Mouse (Mus musculus) left cerebral cortex, adult 11 months (tissue): ENCODE measurements at regions not wholly inside any gene's neighbourhood (a gene's known extent, or its start where the extent isn't known, plus 50 kb on each side); places are given as distances from the start of the nearest gene placed in this dataset.
A peak's percentile ranks its signal among the peaks of the same experiment; 100 is the strongest.

ENCODE experiments used
- DNase-seq: peaks from one replicate; pipeline ENCODE4 v3.0.0; 2022; ENCODE audit warnings: low spot score

DNA sequence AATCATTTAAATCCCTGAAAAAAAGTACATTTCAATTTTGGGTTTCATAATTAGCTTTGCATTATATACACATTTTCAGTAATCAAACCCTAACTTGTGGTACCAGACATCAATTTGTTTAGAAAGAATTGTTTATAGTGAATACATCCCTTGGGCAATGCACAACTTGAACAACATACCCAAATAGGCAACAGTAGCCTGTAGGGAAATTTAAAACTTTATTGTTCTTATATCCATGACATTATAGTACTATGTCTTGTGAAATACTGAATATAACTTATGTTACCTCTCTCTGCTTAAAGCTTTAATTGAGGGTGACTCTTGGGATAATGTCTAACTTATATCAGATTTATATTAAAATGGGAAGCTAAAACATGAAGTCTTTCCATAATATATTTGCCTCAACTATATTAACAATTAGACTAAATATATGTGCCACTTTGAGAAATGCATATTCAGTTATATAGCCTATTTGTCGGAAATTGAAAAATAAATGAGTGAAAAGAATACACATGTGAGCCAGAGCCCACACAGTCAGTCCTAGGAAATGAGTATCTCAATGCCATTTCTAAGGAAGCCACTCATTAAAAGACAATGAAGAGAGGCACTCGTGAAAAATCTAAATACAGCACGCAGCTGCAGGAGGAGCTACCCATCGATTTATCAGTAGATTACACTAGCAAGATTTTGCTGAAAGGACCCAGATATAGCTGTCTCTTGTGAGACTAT lies 458.1 kb upstream of the Slitrk6 start:
- DNase-seq, result no peak

DNA sequence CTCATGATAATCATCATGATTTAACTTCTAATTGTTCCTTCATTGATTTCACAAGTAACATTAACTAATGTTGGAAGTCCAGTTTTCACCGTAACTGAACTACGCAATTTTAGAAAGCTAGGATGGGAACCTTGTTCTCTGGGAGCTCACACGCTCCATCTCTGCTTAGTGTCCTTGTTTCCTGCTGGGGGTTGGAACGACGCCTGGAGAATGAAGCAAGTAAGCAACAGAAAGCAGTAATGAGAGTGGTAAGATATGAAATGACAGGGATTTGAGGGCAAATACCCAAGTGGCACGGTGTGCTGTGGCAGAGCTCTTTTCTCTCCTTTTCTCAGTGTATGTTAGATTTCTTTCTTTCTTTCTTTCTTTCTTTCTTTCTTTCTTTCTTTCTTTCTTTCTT lies 448.0 kb upstream of the Slitrk5 start:
- no peak for DNase-seq

GRCm38 (mm10) chr14:111239121-111239520 lies 435.8 kb upstream of the Slitrk5 start:
- DNase-seq, result no peak

DNA sequence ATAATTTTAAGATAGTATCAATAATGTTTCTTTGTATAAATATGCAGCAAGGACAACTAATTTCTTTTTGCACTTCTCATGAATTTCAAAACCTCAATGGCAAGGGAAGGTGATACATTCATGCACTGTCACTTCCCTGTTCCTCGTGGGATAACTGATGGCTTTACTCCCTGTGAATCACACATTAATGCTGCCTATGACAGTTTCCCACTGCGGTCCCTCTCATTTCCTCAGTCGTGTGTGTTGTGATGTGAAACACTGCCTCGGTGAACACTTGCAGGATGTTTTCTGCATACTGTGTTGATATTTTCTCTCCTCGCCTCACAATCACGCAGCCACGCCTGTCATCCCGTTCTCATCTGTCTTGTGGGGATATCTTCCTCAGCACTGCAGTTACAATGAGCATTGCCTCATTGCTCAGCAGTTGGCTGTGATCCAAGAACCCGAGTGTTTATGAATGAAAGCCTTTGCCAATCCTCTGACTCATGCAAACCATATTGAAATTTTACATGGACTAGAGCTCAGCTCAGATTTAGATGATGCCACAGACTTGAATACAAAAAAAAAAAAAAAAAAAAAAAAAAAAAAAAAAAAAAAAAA lies 425.4 kb upstream of the Slitrk5 start:
- peak; percentile 31 for DNase-seq

- DNase-seq, result peak; percentile 4
Measured at GRCm38 (mm10) chr14:111253190-111253589, 421.7 kb upstream of the Slitrk5 start.

DNA sequence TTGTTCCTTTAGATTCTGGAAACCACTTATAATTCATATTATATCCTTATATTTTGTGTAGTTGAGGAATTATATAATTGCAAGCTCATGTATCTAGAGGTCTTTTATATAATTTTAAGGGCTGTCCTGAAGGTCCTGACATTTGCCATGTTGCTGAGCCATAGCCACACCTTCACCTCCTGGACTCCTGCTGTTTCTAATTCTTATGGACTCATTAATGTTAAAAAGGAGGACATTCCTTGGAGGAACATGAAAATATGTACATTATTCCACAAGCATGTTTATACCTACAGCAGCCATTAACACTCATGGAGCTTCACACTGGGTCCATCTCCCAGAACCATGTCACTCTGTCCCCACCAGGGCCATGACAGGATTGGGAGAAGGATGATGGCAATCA lies 413.2 kb upstream of the Slitrk5 start:
- DNase-seq, result no peak

- no peak for DNase-seq
Measured at GRCm38 (mm10) chr14:111270239-111270638, 404.7 kb upstream of the Slitrk5 start.

DNA sequence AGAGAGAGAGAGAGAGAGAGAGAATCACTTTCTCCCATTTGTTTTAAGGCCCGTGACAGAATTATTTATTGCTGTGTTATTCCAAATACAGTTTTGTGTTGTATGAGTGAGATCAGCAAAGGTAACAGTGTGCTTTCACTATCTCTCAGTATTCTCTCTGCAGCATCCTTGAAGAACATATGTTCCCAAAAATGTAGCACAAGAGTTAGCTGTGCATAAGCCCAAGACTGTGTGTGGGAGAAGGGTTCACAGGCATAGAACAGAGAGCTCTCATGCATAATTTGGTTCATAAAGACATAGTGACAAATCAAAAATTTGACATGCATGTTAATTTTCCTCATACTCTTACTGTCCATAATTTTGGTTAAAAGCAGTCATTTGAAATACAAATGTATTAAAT lies 393.5 kb upstream of the Slitrk5 start:
- DNase-seq, result no peak

- no peak for DNase-seq
Measured at GRCm38 (mm10) chr14:111283681-111284461, 391.0 kb upstream of the Slitrk5 start.

- no peak for DNase-seq
Measured at GRCm38 (mm10) chr14:111285981-111286380, 388.9 kb upstream of the Slitrk5 start.

GRCm38 (mm10) chr14:111295521-111295920 lies 379.4 kb upstream of the Slitrk5 start:
- DNase-seq, result no peak

GRCm38 (mm10) chr14:111297796-111298195 lies 377.1 kb upstream of the Slitrk5 start:
- DNase-seq, result no peak

DNA sequence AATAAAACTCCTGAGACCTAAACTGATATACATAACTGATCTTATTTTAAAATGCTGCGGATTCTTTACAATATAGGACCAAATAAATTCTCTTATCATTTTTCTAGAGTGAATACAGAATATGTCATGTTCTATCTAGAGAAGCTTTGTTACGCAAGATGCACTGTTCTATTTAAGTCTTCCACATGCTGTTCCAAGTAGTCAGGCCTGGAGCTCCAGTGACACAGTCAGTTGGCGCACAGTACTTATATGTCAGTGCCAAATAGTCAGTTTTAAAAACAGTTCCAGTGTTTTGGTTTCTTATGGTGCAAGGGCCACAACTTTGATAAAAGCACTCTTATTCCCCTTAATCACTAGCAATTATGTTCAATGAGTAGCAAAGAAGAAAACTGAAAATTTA lies 344.3 kb upstream of the Slitrk5 start:
- DNase-seq, result peak; percentile 17

DNA sequence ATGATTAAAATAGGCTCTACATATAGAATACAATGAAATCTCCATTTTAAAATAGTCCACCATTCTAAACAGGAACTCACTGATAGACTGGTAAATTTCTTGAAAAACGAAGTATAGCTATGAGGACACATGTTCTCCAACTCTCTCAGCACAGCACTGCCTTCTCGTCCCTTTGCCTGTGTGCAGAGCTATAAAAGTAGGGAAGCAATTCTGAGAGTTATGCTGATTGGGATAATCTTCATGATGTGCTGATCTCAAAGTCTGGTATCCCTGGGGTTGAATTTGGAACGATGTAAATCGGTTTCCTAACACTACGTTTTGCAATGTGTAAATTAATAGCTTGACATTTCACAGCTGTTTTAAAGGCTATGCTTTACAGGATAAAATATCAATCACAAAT lies 321.4 kb upstream of the Slitrk5 start:
- no peak for DNase-seq

GRCm38 (mm10) chr14:111396803-111397202 lies 278.1 kb upstream of the Slitrk5 start:
- DNase-seq, result no peak

DNA sequence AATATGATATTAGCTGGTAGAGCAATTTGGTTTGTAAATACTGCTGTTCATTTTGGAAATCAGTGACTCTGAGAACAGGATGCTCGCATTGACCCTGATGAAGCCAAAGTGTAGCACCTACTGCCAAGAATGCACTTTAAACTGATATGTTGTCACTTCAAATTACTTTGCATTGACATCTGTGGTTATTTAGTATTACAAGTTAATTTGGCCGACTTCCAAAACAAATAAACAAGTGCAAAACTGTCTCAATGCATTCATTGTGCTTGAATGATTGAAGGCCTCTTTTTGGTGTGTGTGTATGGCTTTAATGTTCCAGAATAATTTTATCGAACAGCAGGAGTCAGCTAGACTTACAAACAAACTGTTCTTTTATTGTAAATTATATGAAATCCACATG lies 274.1 kb upstream of the Slitrk5 start:
- no peak for DNase-seq

GRCm38 (mm10) chr14:111402538-111402937 lies 272.4 kb upstream of the Slitrk5 start:
- DNase-seq, result no peak

DNA sequence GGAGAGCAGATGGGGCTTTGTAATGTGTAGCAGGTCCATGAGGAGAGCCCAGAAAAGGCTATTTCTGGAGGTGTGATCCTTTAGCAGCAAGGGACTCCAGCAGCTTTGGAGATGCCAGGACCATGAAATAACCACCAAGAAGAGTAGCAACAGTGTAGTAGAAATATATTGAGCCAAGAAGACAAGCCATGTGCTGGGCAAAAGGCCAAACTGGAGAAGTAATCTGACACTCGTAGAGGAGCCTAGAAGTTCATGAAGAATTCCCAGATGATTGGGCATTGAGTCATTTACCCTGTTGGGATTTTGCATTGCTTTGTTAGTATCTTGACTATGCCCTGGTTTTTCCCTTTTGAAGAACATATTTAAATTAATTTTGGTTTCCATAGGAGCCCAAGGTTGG lies 271.3 kb upstream of the Slitrk5 start:
- DNase-seq, result no peak

GRCm38 (mm10) chr14:111413543-111413942 lies 261.4 kb upstream of the Slitrk5 start:
- DNase-seq, result no peak

DNA sequence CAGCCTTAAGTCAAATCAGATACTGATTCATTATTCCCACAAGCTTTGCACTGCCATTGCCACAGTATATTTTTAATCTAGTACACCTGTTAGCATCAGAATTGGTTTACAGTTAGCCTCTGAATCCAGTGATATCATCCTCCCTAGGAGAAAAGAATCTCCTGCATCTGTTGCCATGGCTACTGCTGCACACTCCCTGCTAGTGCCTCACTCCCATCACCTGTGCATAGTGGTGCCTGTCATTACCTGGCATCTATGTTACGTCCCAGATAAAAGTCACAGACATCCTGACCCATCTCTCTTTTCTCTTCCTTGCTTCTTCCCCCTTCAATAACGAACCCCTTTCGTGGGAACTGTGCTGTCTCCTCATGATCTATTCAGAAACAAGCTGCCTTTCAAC lies 256.4 kb upstream of the Slitrk5 start:
- DNase-seq, result no peak

- no peak for DNase-seq
Measured at GRCm38 (mm10) chr14:111429101-111429857, 245.6 kb upstream of the Slitrk5 start.
